Mouse (Mus musculus): Measurements from ENCODE around the gene Galm. TPM values are rescaled to one million over a fixed set of nuclear protein-coding genes. Genes with fewer than 3 reads are reported as not detected.
"Not testable (repeated sequence)": the region's sequence is repeated elsewhere in the genome, so short reads cannot be mapped to it uniquely, and the experiment has no call there.

Gene Galm
- total RNA-seq, 2 experiments from 2014 or later: 2.3 to 2.6 TPM

GRCm38 (mm10) chr17:80206301-80206670 lies 79.0 kb downstream of the Galm start:
- DNase-seq: no peak

GRCm38 (mm10) chr17:80206671-80207581 lies 79.7 kb downstream of the Galm start, which contains the start of the genes Srsf7 and Ttc39d:
TSS of gene Srsf7 (minus strand) at chr17:80207307.
TSS of gene Ttc39d (plus strand) at chr17:80207460.
- DNase-seq: peak; percentile 98
- Histone ChIP-seq H3K27ac (peak within 1 kb of the TSS; percentile 96), H3K4me3 (peak within 1 kb of the TSS; percentile 90)
- intact Hi-C loops (cut with DNase I): loop anchor here (5.0 kb wide), 1 partner anchor 275 kb away; the partner anchor contains the start of gene Sos1
- no peak for TF ChIP-seq CTCF (IDR thresholded peaks at IDR 0.05)

More at GRCm38 (mm10) chr17:80206301-80206670, 79.0 kb downstream of the Galm start:
- no peak for TF ChIP-seq CTCF (IDR thresholded peaks at IDR 0.05)
- Histone ChIP-seq H3K4me3 (peak overlapping the region; percentile 90), H3K27ac (peak overlapping the region; percentile 96)
- intact Hi-C loops (cut with DNase I): loop anchor here (5.0 kb wide), 1 partner anchor 276 kb away; the partner anchor contains the start of gene Sos1

DNA sequence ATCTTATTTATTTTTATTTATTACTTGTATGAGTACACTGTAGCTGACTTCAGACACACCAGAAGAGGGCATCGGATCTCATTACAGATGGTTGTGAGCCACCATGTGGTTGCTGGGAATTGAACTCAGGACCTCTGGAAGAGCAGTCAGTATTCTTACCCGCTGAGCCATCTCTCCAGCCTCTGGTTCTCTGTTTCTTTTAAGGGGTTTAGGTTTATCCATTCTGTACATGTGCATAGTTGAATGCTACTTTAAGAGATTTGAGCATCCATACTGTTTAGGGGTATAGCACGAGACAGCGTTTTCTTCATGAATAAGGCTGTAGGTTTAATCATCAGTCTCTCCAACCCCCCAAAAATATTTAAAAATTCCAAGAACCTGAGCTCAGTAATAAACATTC lies 86.7 kb downstream of the Galm start:
- intact Hi-C loops (cut with DNase I); H3K27ac ChIP-seq; H3K4me3 ChIP-seq; DNase-seq: not testable (repeated sequence)

DNA sequence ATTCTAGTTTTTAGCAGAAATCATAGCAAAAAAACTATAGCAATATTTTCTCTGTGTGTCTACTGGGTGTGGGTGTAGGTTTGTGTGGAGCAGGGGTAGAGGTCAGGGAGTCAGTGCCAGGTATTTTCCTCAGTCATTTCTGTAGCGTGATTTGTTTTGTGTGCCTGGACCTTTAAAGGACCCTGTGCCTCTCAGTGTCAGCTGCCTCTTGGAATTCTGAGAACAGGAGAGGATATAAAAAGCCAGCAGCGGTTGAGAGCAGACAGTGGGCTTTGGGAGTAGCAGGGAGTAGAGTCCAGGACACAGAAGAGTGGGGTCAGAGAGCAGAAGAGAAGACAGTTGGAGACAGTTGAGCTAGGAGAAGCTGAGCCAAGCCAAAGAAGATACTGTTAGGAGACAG lies 92.9 kb downstream of the Galm start:
- no peak for DNase-seq
- no peak for TF ChIP-seq CTCF (IDR thresholded peaks at IDR 0.05)
- Histone ChIP-seq H3K27ac (no peak overlapping the region), H3K4me3 (no peak overlapping the region)
- intact Hi-C loops (cut with DNase I): no loop called here

DNA sequence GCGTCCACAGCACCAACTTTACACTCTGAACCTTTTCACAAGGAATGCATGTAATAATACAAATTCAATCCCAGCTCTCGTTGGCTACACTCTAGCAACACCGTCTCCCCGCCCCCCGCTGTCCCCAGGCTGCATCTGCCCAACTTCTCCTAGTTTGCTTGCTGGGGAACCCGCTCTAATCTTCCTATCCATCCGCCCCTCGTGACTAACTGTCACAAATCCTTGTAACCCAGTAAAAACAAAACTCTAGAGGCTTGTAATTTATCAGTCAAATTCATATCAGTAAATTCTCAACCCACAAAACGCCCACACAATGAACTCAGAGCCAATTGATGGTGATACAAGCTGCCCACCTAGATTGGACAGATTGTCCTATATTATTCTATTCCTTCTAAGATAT lies 93.9 kb downstream of the Galm start:
- DNase-seq: no peak
- H3K4me3 ChIP-seq: no peak overlapping the region
- intact Hi-C loops (cut with DNase I): no loop called here
- no peak for TF ChIP-seq CTCF (IDR thresholded peaks at IDR 0.05)
- H3K27ac ChIP-seq: no peak overlapping the region

GRCm38 (mm10) chr17:80221890-80222628 lies 94.8 kb downstream of the Galm start:
- TF ChIP-seq CTCF (IDR thresholded peaks at IDR 0.05): peak; percentile 15; the same call in 1 of the 2 replicates
- intact Hi-C loops (cut with DNase I): no loop called here
- Histone ChIP-seq H3K27ac (no peak overlapping the region), H3K4me3 (no peak overlapping the region)
- no peak for DNase-seq

- Histone ChIP-seq H3K4me3 (peak overlapping the region; percentile 79), H3K27ac (peak overlapping the region; percentile 90)
- TF ChIP-seq CTCF (IDR thresholded peaks at IDR 0.05): no peak
- DNase-seq: no peak
- intact Hi-C loops (cut with DNase I): no loop called here
Measured at GRCm38 (mm10) chr17:80223829-80224228, 96.6 kb downstream of the Galm start.

DNA sequence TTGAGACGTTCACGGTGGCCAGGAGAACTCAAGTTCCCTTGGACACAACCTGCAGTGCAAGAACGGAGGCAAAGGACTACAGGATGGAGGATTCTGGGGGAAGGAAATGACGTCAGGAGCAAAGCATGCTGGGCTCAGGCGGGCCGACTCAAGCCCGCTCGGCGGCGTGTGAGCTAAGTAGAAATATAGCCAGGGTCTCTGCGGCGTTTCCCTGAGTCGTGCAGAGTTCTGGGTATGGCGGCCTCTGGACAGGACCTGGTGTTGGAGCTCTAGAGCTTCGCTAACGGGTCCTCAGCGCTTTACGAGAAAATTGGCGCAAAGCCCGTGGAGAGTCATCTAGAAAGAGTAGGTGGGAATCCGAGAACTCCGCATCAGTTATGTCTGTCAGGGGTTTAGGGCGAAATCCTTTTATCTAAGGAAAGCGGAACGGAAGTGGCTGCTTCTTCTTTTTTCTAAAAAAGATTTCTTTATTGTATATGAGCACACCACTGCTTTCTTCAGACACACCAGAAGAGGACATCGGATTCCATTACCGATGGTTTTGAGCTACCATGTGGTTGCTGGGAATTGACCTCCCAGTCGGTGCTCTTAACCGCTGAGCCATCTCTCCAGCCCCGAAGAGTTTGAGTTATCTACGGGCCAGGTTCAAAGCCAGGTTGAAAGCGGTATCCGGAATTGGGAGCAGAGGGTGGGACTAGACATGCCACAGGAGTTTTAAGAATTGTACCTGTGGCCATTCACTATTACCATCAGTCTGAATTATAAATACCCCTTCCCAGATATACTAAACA lies 97.2 kb downstream of the Galm start, which contains the start of gene Gemin6:
Gene Gemin6 (plus strand): TSS at position 116 of the 791 bp plus-strand sequence.
- Histone ChIP-seq H3K4me3 (peak within 1 kb of the TSS; percentile 79), H3K27ac (peak within 1 kb of the TSS; percentile 90)
- 0 out of 2 replicates have a peak, but pooled peaks have one; percentile 3 for TF ChIP-seq CTCF (IDR thresholded peaks at IDR 0.05)
- intact Hi-C loops (cut with DNase I): no loop called here
- DNase-seq: peak; percentile 85

DNA sequence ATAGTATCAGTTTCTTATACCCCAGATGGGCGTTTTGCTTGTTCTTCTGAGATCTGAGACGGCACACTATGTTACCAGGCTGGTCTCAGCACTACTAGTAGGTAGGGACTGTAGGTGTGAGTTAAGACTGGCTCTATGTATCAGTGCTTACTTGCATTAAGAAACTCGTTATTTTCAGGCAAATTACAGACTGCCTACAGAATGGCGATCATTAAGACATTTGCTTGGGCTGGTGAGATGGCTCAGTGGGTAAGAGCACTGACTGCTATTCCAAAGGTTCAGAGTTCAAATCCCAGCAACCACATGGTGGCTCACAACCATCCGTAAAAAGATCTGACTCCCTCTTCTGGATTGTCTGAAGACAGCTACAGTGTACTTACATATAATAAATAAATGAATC lies 97.9 kb downstream of the Galm start:
- H3K27ac ChIP-seq; intact Hi-C loops (cut with DNase I); DNase-seq: not testable (repeated sequence)
- H3K4me3 ChIP-seq: peak overlapping the region; percentile 79

- intact Hi-C loops (cut with DNase I): no loop called here
- Histone ChIP-seq H3K27ac (no peak overlapping the region), H3K4me3 (no peak overlapping the region)
- TF ChIP-seq CTCF (IDR thresholded peaks at IDR 0.05): no peak
- peak; percentile 44 for DNase-seq
Measured at GRCm38 (mm10) chr17:80229396-80229795, 102.1 kb downstream of the Galm start.

- no peak for TF ChIP-seq CTCF (IDR thresholded peaks at IDR 0.05)
- Histone ChIP-seq H3K4me3 (no peak overlapping the region), H3K27ac (no peak overlapping the region)
- intact Hi-C loops (cut with DNase I): loop anchor here (5.0 kb wide), 1 partner anchor 1527 kb away; no protein-coding TSS in a partner anchor
- no peak for DNase-seq
Measured at GRCm38 (mm10) chr17:80233844-80234243, 106.6 kb downstream of the Galm start.

GRCm38 (mm10) chr17:80234376-80234775 lies 107.1 kb downstream of the Galm start:
- intact Hi-C loops (cut with DNase I): loop anchor here (5.0 kb wide), 1 partner anchor 1527 kb away; no protein-coding TSS in a partner anchor
- no peak for DNase-seq
- H3K4me3 ChIP-seq: no peak overlapping the region
- no peak for TF ChIP-seq CTCF (IDR thresholded peaks at IDR 0.05)
- no peak overlapping the region for H3K27ac ChIP-seq

Other genes with a start within 250 kb of the Galm start
- gene Atl2, start 231.3 kb upstream of the Galm start, total RNA-seq (2021): 100 to 1,000 TPM; 119 to 137 TPM
- gene Hnrnpll, start 65.1 kb upstream of the Galm start, total RNA-seq (2021): 10 to 100 TPM; 16.4 to 18.7 TPM
- 10 to 100 TPM; 29.3 to 32.9 TPM for gene Srsf7, start 79.8 kb downstream of the Galm start, total RNA-seq (2021)
- not detected for gene Ttc39d, start 80.0 kb downstream of the Galm start, total RNA-seq (2021)
- 1 to 10 TPM; 6.0 to 7.4 TPM for gene Gemin6, start 97.0 kb downstream of the Galm start, total RNA-seq (2021)
- gene Morn2, start 162.7 kb downstream of the Galm start, total RNA-seq (2021): 10 to 100 TPM in 1 of 2 experiments, 1 to 10 TPM in 1; 7.6 to 11.0 TPM
- 1 to 10 TPM; 7.9 to 8.1 TPM for gene Dhx57, start 163.0 kb downstream of the Galm start, total RNA-seq (2021)
- gene Arhgef33, start 179.9 kb downstream of the Galm start, total RNA-seq (2021): not detected
- not detected for gene Gm10190, start 246.1 kb downstream of the Galm start, total RNA-seq (2021)

Measured in gastrocnemius, adult 2 months (tissue).